Mouse (Mus musculus) intestine, embryonic 16.5 days (tissue): ENCODE measurements around the gene Gm21887. TPM values are rescaled to one million over a fixed set of nuclear protein-coding genes. Genes with fewer than 3 reads are reported as not detected.
"Not testable (repeated sequence)": the region's sequence is repeated elsewhere in the genome, so short reads cannot be mapped to it uniquely, and the experiment has no call there.

ENCODE experiments used
- ATAC-seq: fragments of 200-750 bp; cut with Nextera tagmentation; 2 replicates; pipeline ENCODE4 v1.8.0; 2017; ENCODE audit warnings: moderate TSS enrichment, moderate library complexity
- H3K27ac ChIP-seq: fragments of 300-500 bp; sonication (generic); 2 replicates; pipeline ENCODE4 v1.5.1; 2014; ENCODE audit warnings: mild to moderate bottlenecking, low read length
- H3K27me3 ChIP-seq: fragments of 300-500 bp; sonication (generic); replicated peaks from 2 replicates; pipeline ENCODE4 v1.6.1; 2014; ENCODE audit warnings: low read length, control low read depth, mixed read lengths; ENCODE audit not compliant: control insufficient read depth, insufficient read depth
- H3K36me3 ChIP-seq: fragments of 300-500 bp; sonication (generic); 2 replicates; pipeline ENCODE4 v1.6.1; 2014; ENCODE audit warnings: low read length, control low read depth; ENCODE audit not compliant: control insufficient read depth, insufficient read depth
- H3K4me1 ChIP-seq: fragments of 300-500 bp; sonication (generic); 2 replicates; pipeline ENCODE4 v1.6.1; 2014; ENCODE audit warnings: low read length, control low read depth, mixed read lengths; ENCODE audit not compliant: control insufficient read depth, insufficient read depth
- H3K4me2 ChIP-seq: fragments of 300-500 bp; sonication (generic); 2 replicates; pipeline ENCODE4 v1.6.1; 2014; ENCODE audit warnings: low read depth, low read length, control low read depth
- H3K4me3 ChIP-seq: fragments of 300-500 bp; sonication (generic); 2 replicates; pipeline ENCODE4 v1.5.1; 2014; ENCODE audit warnings: mild to moderate bottlenecking, low read length
- H3K9ac ChIP-seq: fragments of 300-500 bp; sonication (generic); 2 replicates; pipeline ENCODE4 v1.6.1; 2014; ENCODE audit warnings: low read depth, low read length
- H3K9me3 ChIP-seq: fragments of 300-500 bp; sonication (generic); 2 replicates; pipeline ENCODE4 v1.6.1; 2016; ENCODE audit warnings: low read length, control low read depth; ENCODE audit not compliant: control insufficient read depth
- WGBS: fragments of 180-500 bp; shearing (Covaris S2); extraction: QIAGEN DNeasy Blood & Tissue Kit; methylation state at CpG from one replicate; pipeline ENCODE4 v1.1.7; 2014; 5-methylcytosine and 5-hydroxymethylcytosine counted together
- polyA plus RNA-seq: library from polyadenylated mRNA; unstranded; fragments of >200 nt; fragmentation: Nextera tagmentation; extraction: Ambion mirVana; gene quantifications from 2 replicates; pipeline ENCODE4 v1.2.1, GENCODE M21; 2015

The Gm21887 gene
- polyA plus RNA-seq, 1 experiment from 2014 or later: 149 TPM

DNA sequence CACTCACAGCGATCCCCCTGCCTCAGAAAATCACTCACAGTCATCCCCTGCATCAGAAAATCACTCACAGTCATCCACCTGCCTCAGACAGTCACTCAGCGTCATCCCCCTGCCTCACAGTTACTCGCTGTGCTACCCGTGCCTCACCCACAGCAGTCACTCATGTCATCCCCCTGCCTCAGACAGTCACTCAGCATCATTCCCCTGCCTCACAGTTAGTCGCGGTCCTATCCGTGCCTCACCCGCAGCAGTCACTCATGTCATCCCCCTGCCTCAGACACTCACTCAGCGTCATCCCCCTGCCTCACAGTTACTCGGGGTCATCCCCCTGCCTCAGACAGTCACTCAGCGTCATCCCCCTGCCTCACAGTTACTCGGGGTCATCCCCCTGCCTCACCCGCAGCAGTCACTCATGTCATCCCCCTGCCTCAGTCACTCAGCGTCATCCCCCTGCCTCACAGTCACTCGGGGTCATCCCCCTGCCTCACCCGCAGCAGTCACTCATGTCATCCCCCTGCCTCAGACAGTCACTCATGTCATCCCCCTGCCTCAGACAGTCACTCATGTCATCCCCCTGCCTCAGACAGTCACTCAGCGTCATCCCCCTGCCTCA is 13.4 kb upstream of the Gm21887 start:
- WGBS: no CpG with 5 or more reads among the region's 17 CpGs
- peaks cover 16% of the 10 kb centered on the region for H3K9me3 ChIP-seq
- H3K4me3 ChIP-seq, H3K27me3 ChIP-seq, ATAC-seq, H3K9ac ChIP-seq, H3K4me2 ChIP-seq, H3K27ac ChIP-seq, H3K36me3 ChIP-seq, H3K4me1 ChIP-seq: not testable (repeated sequence)

DNA sequence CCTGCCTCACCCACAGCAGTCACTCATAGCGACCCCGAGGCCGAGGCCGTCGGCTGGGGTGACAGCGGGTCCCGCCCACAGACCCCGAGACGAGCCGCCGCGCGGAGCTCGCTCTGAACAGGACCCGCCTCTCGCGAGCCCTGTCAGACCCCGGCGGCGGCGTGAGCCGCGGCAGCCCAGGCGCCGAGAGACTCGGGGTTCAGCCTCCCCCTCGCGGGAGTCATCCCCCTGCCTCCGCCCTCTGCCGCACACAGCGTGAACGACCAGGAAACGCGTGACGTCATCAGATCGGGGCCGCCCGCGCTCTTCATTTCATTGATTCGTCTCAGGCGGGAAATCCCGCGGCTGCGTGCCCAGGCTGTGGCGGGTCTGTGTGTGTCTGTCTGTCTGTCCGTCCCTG is 12.5 kb upstream of the Gm21887 start:
- not testable (repeated sequence) for H3K27me3 ChIP-seq, H3K4me3 ChIP-seq, H3K36me3 ChIP-seq, H3K4me1 ChIP-seq, H3K27ac ChIP-seq, H3K4me2 ChIP-seq, H3K9ac ChIP-seq, ATAC-seq
- H3K9me3 ChIP-seq: peaks cover 16% of the 10 kb centered on the region
- WGBS: no CpG with 5 or more reads among the region's 46 CpGs

DNA sequence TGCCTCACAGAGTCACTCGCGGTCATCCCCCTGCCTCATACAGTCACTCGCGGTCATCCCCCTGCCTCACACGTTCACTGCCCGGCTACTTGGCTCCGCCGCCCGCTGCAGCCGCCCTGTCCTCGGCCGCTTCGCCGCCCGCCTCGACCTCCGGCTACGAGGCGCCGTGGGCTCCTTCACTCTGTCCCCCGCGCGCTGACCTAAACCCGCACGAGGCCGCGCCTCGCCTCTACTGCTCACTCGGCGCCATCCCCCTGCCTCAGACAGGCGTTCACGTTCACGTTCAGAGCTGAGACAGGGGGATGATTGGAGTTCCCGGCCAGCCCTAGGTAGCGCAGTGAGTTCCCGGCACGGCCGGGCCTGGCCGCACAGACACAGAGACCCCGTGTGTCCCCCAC is 12.0 kb upstream of the Gm21887 start:
- not testable (repeated sequence) for H3K27me3 ChIP-seq, ATAC-seq, H3K27ac ChIP-seq, H3K36me3 ChIP-seq, H3K4me1 ChIP-seq
- H3K4me3 ChIP-seq: peak overlapping the region; percentile 46
- H3K9ac ChIP-seq: peak overlapping the region; percentile 48
- WGBS: 9% methylated on average over 10 of the region's 40 CpGs
- peak overlapping the region; percentile 61 for H3K4me2 ChIP-seq
- peaks cover 12% of the 10 kb centered on the region for H3K9me3 ChIP-seq

- WGBS: 4% methylated on average over 6 of the region's 37 CpGs
- H3K4me2 ChIP-seq: peak overlapping the region; percentile 61
Measured at GRCm38 (mm10) chrX:169997854-169998456, 11.5 kb upstream of the Gm21887 start.

DNA sequence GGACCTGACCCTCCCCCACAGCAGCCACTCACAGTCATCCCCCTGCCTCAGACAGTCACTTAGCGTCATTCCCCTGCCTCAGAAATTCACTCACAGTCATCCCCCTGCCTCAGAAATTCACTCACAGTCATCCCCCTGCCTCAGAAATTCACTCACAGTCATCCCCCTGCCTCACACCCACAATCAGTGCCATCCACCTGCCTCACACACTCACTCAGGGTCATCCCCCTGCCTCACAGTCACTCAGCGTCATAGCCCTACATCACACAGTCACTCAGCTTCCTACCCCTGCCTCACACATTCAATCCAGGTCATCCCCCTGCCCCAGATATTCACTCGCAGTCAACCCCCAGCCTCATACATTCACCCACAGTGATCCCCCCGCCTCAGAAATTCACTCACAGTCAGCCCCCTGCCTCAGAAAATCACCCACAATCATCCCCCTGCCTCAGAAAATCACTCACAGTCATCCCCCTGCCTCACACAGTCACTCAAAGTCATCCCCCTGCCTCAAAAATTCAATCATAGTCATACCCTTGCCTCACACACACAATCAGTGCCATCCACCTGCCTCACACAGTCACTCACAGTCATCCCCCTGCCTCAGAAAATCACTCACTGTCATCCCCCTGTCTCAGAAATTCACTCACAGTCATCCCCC is 10.8 kb upstream of the Gm21887 start:
- not testable (repeated sequence) for H3K9ac ChIP-seq, H3K4me3 ChIP-seq, H3K4me1 ChIP-seq, H3K27me3 ChIP-seq, H3K9me3 ChIP-seq, H3K4me2 ChIP-seq, ATAC-seq, H3K27ac ChIP-seq, H3K36me3 ChIP-seq
- 6% methylated on average over 1 of the region's 4 CpGs for WGBS

More at GRCm38 (mm10) chrX:169997854-169998456, 11.5 kb upstream of the Gm21887 start:
- H3K36me3 ChIP-seq, H3K27ac ChIP-seq, H3K27me3 ChIP-seq, H3K9me3 ChIP-seq, H3K4me1 ChIP-seq: not testable (repeated sequence)
- peak overlapping the region; percentile 48 for H3K9ac ChIP-seq
- peak overlapping the region; percentile 46 for H3K4me3 ChIP-seq
- peak; percentile 96 for ATAC-seq

- H3K9ac ChIP-seq, H3K4me2 ChIP-seq, H3K4me1 ChIP-seq, H3K27me3 ChIP-seq, H3K36me3 ChIP-seq, H3K9me3 ChIP-seq, H3K27ac ChIP-seq, H3K4me3 ChIP-seq, ATAC-seq: not testable (repeated sequence)
- WGBS: 38% methylated on average over 5 of the region's 11 CpGs
Measured at GRCm38 (mm10) chrX:169999226-169999883, 10.1 kb upstream of the Gm21887 start.

DNA sequence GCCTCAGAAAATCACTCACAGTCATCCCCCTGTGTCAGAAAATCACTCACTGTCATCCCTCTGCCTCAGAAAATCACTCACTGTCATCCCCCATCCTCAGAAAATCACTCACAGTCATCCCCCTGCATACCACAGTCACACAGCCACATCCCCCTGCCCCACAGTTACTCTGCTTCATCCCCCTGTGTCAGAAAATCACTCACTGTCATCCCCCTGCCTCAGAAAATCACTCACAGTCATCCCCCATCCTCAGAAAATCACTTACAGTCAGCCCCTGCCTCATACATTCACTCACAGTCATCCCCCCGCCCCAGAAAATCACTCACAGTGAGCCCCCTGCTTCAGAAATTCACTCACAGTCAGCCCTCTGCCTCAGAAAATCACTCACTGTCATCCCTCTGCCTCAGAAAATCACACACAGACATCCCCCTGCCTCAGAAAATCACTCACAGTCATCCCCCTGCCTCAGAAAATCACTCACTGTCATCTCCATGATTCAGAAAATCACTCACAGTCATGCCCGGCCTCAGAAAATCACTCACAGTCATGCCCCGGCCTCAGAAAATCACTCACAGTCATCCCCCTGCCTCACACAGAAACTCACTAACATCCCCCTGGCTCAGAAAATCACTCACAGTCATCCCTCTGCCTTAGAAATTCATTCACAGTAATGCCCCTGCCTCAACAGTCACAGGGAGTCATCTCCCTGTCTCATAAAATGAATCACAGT is 9.4 kb upstream of the Gm21887 start:
- not testable (repeated sequence) for H3K4me1 ChIP-seq, H3K36me3 ChIP-seq, H3K9ac ChIP-seq, H3K4me2 ChIP-seq, ATAC-seq, H3K9me3 ChIP-seq, H3K4me3 ChIP-seq, H3K27me3 ChIP-seq, H3K27ac ChIP-seq
- 0% methylated on average over 2 of the region's 3 CpGs for WGBS

DNA sequence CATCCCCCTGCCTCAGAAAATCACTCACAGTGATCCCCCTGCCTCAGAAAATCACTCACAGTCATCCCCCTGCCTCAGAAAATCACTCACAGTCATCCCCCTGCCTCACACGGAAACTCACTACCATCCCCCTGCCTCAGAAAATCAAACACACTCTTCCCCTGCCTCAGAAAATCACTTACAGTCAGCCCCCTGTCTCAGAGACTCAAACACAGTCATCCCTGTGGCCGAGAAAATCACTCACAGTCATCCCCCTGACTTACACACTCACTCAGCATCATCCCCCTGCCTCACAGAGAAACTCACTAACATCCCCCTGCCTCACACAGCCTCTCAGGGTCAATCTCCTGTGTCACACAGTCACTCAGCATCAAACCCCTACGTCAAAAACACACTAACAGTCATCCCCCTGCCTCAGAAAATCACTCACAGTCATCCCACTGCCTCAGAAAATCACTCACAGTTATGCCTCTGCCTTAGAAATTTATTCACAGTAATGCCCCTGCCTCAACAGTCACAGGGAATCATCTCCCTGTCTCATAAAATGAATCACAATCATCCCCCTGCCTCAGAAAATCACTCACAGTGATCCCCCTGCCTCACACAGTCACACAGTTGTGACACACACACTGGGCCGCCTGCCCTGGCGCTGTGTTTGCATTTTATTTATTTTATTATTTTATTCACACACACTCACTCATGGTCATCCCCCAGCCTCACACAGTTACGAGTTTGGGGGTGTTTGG is 8.6 kb upstream of the Gm21887 start:
- ATAC-seq, H3K4me2 ChIP-seq, H3K27ac ChIP-seq, H3K4me3 ChIP-seq, H3K9me3 ChIP-seq, H3K36me3 ChIP-seq, H3K27me3 ChIP-seq, H3K9ac ChIP-seq, H3K4me1 ChIP-seq: not testable (repeated sequence)
- 38% methylated on average over 6 of the region's 6 CpGs for WGBS

DNA sequence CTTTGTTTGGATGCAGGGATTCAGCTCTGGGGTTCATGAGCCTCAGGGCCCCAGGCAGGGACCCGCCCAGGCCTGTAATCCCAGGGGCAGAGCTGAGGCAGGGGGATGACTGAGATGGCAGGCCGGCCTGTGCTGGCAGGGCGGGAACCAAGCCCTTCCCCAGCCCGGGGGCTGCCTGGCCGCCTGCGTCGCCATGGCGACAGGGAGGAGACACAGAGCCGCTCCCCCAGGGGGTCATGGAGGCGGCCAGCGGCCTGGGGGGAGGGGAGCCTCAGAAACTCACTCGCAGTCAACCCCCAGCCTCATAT is 8.1 kb upstream of the Gm21887 start:
- not testable (repeated sequence) for H3K4me3 ChIP-seq

More for the DNA sequence above, 8.1 kb upstream of the Gm21887 start:
- not testable (repeated sequence) for ATAC-seq, H3K4me2 ChIP-seq, H3K9ac ChIP-seq, H3K36me3 ChIP-seq, H3K27me3 ChIP-seq, H3K4me1 ChIP-seq, H3K9me3 ChIP-seq, H3K27ac ChIP-seq
- 67% methylated on average over 1 of the region's 12 CpGs for WGBS
